ENCODE assay signal across 19 mouse cellular contexts in the genomic region with DNA sequence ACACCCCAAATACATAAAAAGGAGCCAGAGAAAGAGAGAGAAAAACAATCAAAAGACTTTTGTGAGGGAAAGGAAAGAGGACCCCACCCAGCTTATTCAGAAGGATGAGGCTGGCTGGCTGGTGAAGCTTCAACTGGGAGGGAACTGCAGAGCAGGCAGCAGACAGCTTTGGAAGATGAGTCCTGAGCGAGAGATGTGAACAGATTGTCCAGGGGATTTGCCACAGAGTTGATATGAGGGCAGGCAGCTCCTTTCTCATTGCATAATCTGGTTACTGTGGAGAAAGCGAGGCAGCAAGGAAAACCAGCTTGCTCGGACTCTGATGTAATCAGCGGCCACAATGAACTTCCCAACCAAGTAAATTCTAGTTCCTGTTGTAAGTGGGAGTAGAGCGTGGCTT.
DNase-seq lines count a peak whose midpoint lies in the region; ATAC-seq and TF ChIP-seq lines count a peak whose summit lies in the region.
"Had no signal": no experiment of that assay in that cellular context is flagged by ENCODE, and none has a peak within 500 bp of the region (broad histone marks: within the 10 kb centered on the region; RNA-seq: fewer than 3 reads in every experiment).

No protein-coding gene starts in this region.

- TF ChIP-seq CTCF in cerebellum, adult 2 months (IDR thresholded peaks at IDR 0.05; ENCODE audit: borderline replicate concordance, insufficient read depth, low read depth, low read length) = no peak

- ATAC-seq in midbrain, embryonic 13.5 days = no peak
- no peak for ATAC-seq in hindbrain, embryonic 11.5 days (ENCODE audit: low FRiP score)
- ATAC-seq: hindbrain, embryonic 16.5 days; liver, embryonic 12.5 days had no signal

- H3K9me3 ChIP-seq in midbrain, embryonic 10.5 days (replicated peaks) = no peaks in the 10 kb centered on the region
- H3K9me3 ChIP-seq in midbrain, embryonic 13.5 days = no peaks in the 10 kb centered on the region
- no peaks in the 10 kb centered on the region for H3K9me3 ChIP-seq in hindbrain, embryonic 11.5 days (ENCODE audit: control insufficient read depth, low read length)
- H3K9me3 ChIP-seq: embryonic facial prominence, embryonic 13.5 days; limb, embryonic 10.5 days; liver, embryonic 12.5 days had no signal

- DNase-seq in cerebellum, postnatal 10 days = peak; percentile 36 to 40
- no peak for DNase-seq in cerebellum, adult 2 months
- DNase-seq in midbrain, embryonic 10.5 days (ENCODE audit: low spot score) = no peak
- peak; percentile 41 for DNase-seq in brain, adult 2 months (ENCODE audit: low read depth, low spot score)
- peak; percentile 21 for DNase-seq in retina, postnatal 1 day
- DNase-seq in embryo, embryonic 10 days (ENCODE audit: low spot score) = no peak
- DNase-seq in hindbrain, embryonic 11.5 days (ENCODE audit: low spot score) = no peak
- DNase-seq: kidney, adult 18-20 months; layer of hippocampus, postnatal 36 days; thymus, postnatal 4 days had no signal

- no peak for TF ChIP-seq POLR2A in cerebellum, adult 2 months (IDR thresholded peaks at IDR 0.05; ENCODE audit: borderline replicate concordance, insufficient read depth, low read length)

- H3K9ac ChIP-seq in midbrain, embryonic 13.5 days (replicated peaks) = no peak overlapping the region
- H3K9ac ChIP-seq in hindbrain, embryonic 11.5 days (ENCODE audit: low read depth, low read length) = no peak overlapping the region
- H3K9ac ChIP-seq: embryonic facial prominence, embryonic 13.5 days; liver, embryonic 12.5 days had no signal

- H3K27ac ChIP-seq in cerebellum, adult 2 months (ENCODE audit: insufficient read depth, low read length) = no peak overlapping the region
- H3K27ac ChIP-seq in midbrain, embryonic 10.5 days (replicated peaks) = peak overlapping the region; percentile 58; the same call in 1 of the 2 replicates
- H3K27ac ChIP-seq in midbrain, embryonic 13.5 days = no peak overlapping the region
- no peak overlapping the region for H3K27ac ChIP-seq in hindbrain, embryonic 11.5 days (ENCODE audit: low read depth, low read length)
- H3K27ac ChIP-seq: embryonic facial prominence, embryonic 13.5 days; limb, embryonic 10.5 days; liver, embryonic 12.5 days; stomach, postnatal 0 days had no signal

- H3K36me3 ChIP-seq in midbrain, embryonic 10.5 days = no peaks in the 10 kb centered on the region
- no peaks in the 10 kb centered on the region for H3K36me3 ChIP-seq in midbrain, embryonic 13.5 days
- no peaks in the 10 kb centered on the region for H3K36me3 ChIP-seq in hindbrain, embryonic 11.5 days (ENCODE audit: control insufficient read depth, insufficient read depth, low read length)
- H3K36me3 ChIP-seq: embryonic facial prominence, embryonic 13.5 days; limb, embryonic 10.5 days; liver, embryonic 12.5 days had no signal

- H3K27me3 ChIP-seq in cerebellum, adult 2 months (ENCODE audit: control insufficient read depth, insufficient read depth, low read length) = no peaks in the 10 kb centered on the region
- no peaks in the 10 kb centered on the region for H3K27me3 ChIP-seq in midbrain, embryonic 10.5 days (ENCODE audit: low read depth, poor library complexity, severe bottlenecking)
- H3K27me3 ChIP-seq in midbrain, embryonic 13.5 days = no peaks in the 10 kb centered on the region
- H3K27me3 ChIP-seq in hindbrain, embryonic 11.5 days (ENCODE audit: control insufficient read depth, insufficient read depth, low read length) = no peaks in the 10 kb centered on the region
- H3K27me3 ChIP-seq: CH12.LX; embryonic facial prominence, embryonic 13.5 days; liver, embryonic 12.5 days; megakaryocyte, embryonic 14.5 days had no signal

- H3K4me3 ChIP-seq in cerebellum, adult 2 months (replicated peaks; ENCODE audit: insufficient read depth, low read depth, low read length) = no peak overlapping the region
- H3K4me3 ChIP-seq in midbrain, embryonic 10.5 days = no peak overlapping the region
- no peak overlapping the region for H3K4me3 ChIP-seq in midbrain, embryonic 13.5 days (replicated peaks)
- no peak overlapping the region for H3K4me3 ChIP-seq in hindbrain, embryonic 11.5 days (ENCODE audit: low read depth, low read length)
- H3K4me3 ChIP-seq: embryonic facial prominence, embryonic 13.5 days; limb, embryonic 10.5 days; liver, embryonic 12.5 days; megakaryocyte, embryonic 14.5 days had no signal

- H3K4me1 ChIP-seq in cerebellum, adult 2 months (ENCODE audit: control insufficient read depth, insufficient read depth, low read length) = no peaks in the 10 kb centered on the region
- H3K4me1 ChIP-seq in midbrain, embryonic 10.5 days = peaks cover 12% of the 10 kb centered on the region
- H3K4me1 ChIP-seq in midbrain, embryonic 13.5 days (replicated peaks) = no peaks in the 10 kb centered on the region; the same call in 1 of the 2 replicates
- no peaks in the 10 kb centered on the region for H3K4me1 ChIP-seq in hindbrain, embryonic 11.5 days (replicated peaks; ENCODE audit: control insufficient read depth, insufficient read depth, low read length)
- H3K4me1 ChIP-seq: embryonic facial prominence, embryonic 13.5 days; limb, embryonic 10.5 days; liver, embryonic 12.5 days; megakaryocyte, embryonic 14.5 days had no signal

- 43% methylated on average over 5 of the region's 5 CpGs for WGBS in cerebellum, adult 2 months
- WGBS in midbrain, embryonic 10.5 days = 59% methylated on average over 5 of the region's 5 CpGs
- 44% methylated on average over 5 of the region's 5 CpGs for WGBS in midbrain, embryonic 13.5 days
- WGBS in hindbrain, embryonic 11.5 days = 77% methylated on average over 5 of the region's 5 CpGs

- H3K4me2 ChIP-seq in midbrain, embryonic 13.5 days (replicated peaks) = no peak overlapping the region
- H3K4me2 ChIP-seq in hindbrain, embryonic 11.5 days (replicated peaks; ENCODE audit: low read depth, low read length) = no peak overlapping the region
- H3K4me2 ChIP-seq: embryonic facial prominence, embryonic 13.5 days; heart, embryonic 11.5 days; liver, embryonic 12.5 days had no signal

Comparison
In these comparisons a context has a peak if more than half of its experiments do, and no peak if none do; other contexts are left out.
1. DNase-seq: peak in cerebellum, postnatal 10 days (2 of 2), brain, adult 2 months (single experiment) and retina, postnatal 1 day (single experiment); none in cerebellum, adult 2 months (0 of 2), midbrain, embryonic 10.5 days (single experiment), embryo, embryonic 10 days (single experiment) and hindbrain, embryonic 11.5 days (single experiment).